Mouse (Mus musculus): Measurements from ENCODE around the gene Neu4. TPM values are rescaled to one million over a fixed set of nuclear protein-coding genes. Genes with fewer than 3 reads are reported as not detected.

Neu4 gene
- total RNA-seq, 1 experiment = not detected

- Histone ChIP-seq H3K36me3 (ENCODE audit: control insufficient read depth, insufficient read depth, low read length, poor library complexity, severe bottlenecking) (no peaks in the 10 kb centered on the region), H3K9ac (ENCODE audit: insufficient read depth, low read depth, low read length, poor library complexity, severe bottlenecking) (peak overlapping the region; percentile 51; the same call in 1 of the 2 replicates), H3K27ac (ENCODE audit: insufficient read depth, low read depth, low read length, poor library complexity, severe bottlenecking) (no peak overlapping the region), H3K4me1 (ENCODE audit: control insufficient read depth in 2 of 2, insufficient read depth in 2 of 2, low read length in 2 of 2, poor library complexity in 1 of 2) (peaks cover 0 to 2% of the 10 kb centered on the region in 2 experiments; a peak in 2 of 4 replicates), H3K4me3 (ENCODE audit: insufficient read depth in 1 of 2, low read depth in 1 of 2, low read length in 2 of 2, poor library complexity in 1 of 2, severe bottlenecking in 1 of 2) (peak overlapping the region; percentile 46 to 65), H3K9me3 (ENCODE audit: control insufficient read depth, insufficient read depth, low read depth, low read length) (no peaks in the 10 kb centered on the region)
- in situ Hi-C loops (cut with MboI; ENCODE audit: low sequenced_read_pairs in 2 of 2, unreplicated experiment in 2 of 2) = no loop called here
- 0 out of 2 replicates have a peak, but pooled peaks have one; percentile 1 for TF ChIP-seq ZC3H11A (IDR thresholded peaks at IDR 0.05; ENCODE audit: borderline replicate concordance, low read depth, low read length)
- TF ChIP-seq ZNF384 (IDR thresholded peaks at IDR 0.05; ENCODE audit: low read depth, low read length) = peak; percentile 85
- no peak for TF ChIP-seq MAFK (IDR thresholded peaks at IDR 0.05; ENCODE audit: insufficient read depth, low read depth, low read length)
- peak; percentile 78 for DNase-seq (ENCODE audit: low read depth, low spot score)
These were observed 14.9 kb downstream of the Neu4 start for GRCm38 (mm10) chr1:94034984-94035743.

- in situ Hi-C loops (cut with MboI; ENCODE audit: low sequenced_read_pairs in 2 of 2, unreplicated experiment in 2 of 2) = no loop called here
- DNase-seq (ENCODE audit: low read depth, low spot score) = no peak
These were observed 20.1 kb downstream of the Neu4 start for GRCm38 (mm10) chr1:94040391-94040790.

GRCm38 (mm10) chr1:94045559-94045958 is 25.3 kb downstream of the Neu4 start:
- no peaks in the 10 kb centered on the region for H3K36me3 ChIP-seq (ENCODE audit: control insufficient read depth, insufficient read depth, low read length, poor library complexity, severe bottlenecking)
- H3K9me3 ChIP-seq (ENCODE audit: control insufficient read depth, insufficient read depth, low read depth, low read length) = no peaks in the 10 kb centered on the region
- TF ChIP-seq MAFK (IDR thresholded peaks at IDR 0.05; ENCODE audit: insufficient read depth, low read depth, low read length) = no peak
- no peak for TF ChIP-seq ZC3H11A (IDR thresholded peaks at IDR 0.05; ENCODE audit: borderline replicate concordance, low read depth, low read length)
- TF ChIP-seq CHD2 (IDR thresholded peaks at IDR 0.05; ENCODE audit: low read depth, low read length) = no peak
- TF ChIP-seq HCFC1 (IDR thresholded peaks at IDR 0.05; ENCODE audit: borderline replicate concordance, insufficient read depth, low read length) = no peak
- TF ChIP-seq ZNF384 (IDR thresholded peaks at IDR 0.05; ENCODE audit: low read depth, low read length) = no peak
- no peak overlapping the region for H3K9ac ChIP-seq (ENCODE audit: insufficient read depth, low read depth, low read length, poor library complexity, severe bottlenecking)
- in situ Hi-C loops (cut with MboI; ENCODE audit: low sequenced_read_pairs in 2 of 2, unreplicated experiment in 2 of 2) = no loop called here
- no peak overlapping the region for H3K27ac ChIP-seq (ENCODE audit: insufficient read depth, low read depth, low read length, poor library complexity, severe bottlenecking)
- no peak for DNase-seq (ENCODE audit: low read depth, low spot score)
- no peak overlapping the region for H3K4me3 ChIP-seq (ENCODE audit: insufficient read depth in 1 of 2, low read depth in 1 of 2, low read length in 2 of 2, poor library complexity in 1 of 2, severe bottlenecking in 1 of 2)
- H3K4me1 ChIP-seq (ENCODE audit: control insufficient read depth in 2 of 2, insufficient read depth in 2 of 2, low read length in 2 of 2, poor library complexity in 1 of 2) = no peaks in the 10 kb centered on the region

More at GRCm38 (mm10) chr1:94040391-94040790, 20.1 kb downstream of the Neu4 start:
- TF ChIP-seq CHD2 (IDR thresholded peaks at IDR 0.05; ENCODE audit: low read depth, low read length) (no peak), MAFK (IDR thresholded peaks at IDR 0.05; ENCODE audit: insufficient read depth, low read depth, low read length) (no peak), ZC3H11A (IDR thresholded peaks at IDR 0.05; ENCODE audit: borderline replicate concordance, low read depth, low read length) (no peak), HCFC1 (IDR thresholded peaks at IDR 0.05; ENCODE audit: borderline replicate concordance, insufficient read depth, low read length) (no peak)
- peaks cover 0 to 2% of the 10 kb centered on the region in 2 experiments; a peak in 2 of 4 replicates for H3K4me1 ChIP-seq (ENCODE audit: control insufficient read depth in 2 of 2, insufficient read depth in 2 of 2, low read length in 2 of 2, poor library complexity in 1 of 2)
- no peak overlapping the region; the same call in 1 of the 2 replicates for H3K27ac ChIP-seq (ENCODE audit: insufficient read depth, low read depth, low read length, poor library complexity, severe bottlenecking)
- no peaks in the 10 kb centered on the region for H3K36me3 ChIP-seq (ENCODE audit: control insufficient read depth, insufficient read depth, low read length, poor library complexity, severe bottlenecking)
- no peaks in the 10 kb centered on the region for H3K9me3 ChIP-seq (ENCODE audit: control insufficient read depth, insufficient read depth, low read depth, low read length)
- H3K9ac ChIP-seq (ENCODE audit: insufficient read depth, low read depth, low read length, poor library complexity, severe bottlenecking) = no peak overlapping the region
- H3K4me3 ChIP-seq (ENCODE audit: insufficient read depth in 1 of 2, low read depth in 1 of 2, low read length in 2 of 2, poor library complexity in 1 of 2, severe bottlenecking in 1 of 2) = no peak overlapping the region

GRCm38 (mm10) chr1:94046544-94046943 is 26.3 kb downstream of the Neu4 start:
- in situ Hi-C loops (cut with MboI; ENCODE audit: low sequenced_read_pairs in 2 of 2, unreplicated experiment in 2 of 2) = no loop called here
- no peaks in the 10 kb centered on the region for H3K36me3 ChIP-seq (ENCODE audit: control insufficient read depth, insufficient read depth, low read length, poor library complexity, severe bottlenecking)
- H3K9ac ChIP-seq (ENCODE audit: insufficient read depth, low read depth, low read length, poor library complexity, severe bottlenecking) = no peak overlapping the region
- no peak for DNase-seq (ENCODE audit: low read depth, low spot score)
- no peak overlapping the region for H3K4me3 ChIP-seq (ENCODE audit: insufficient read depth in 1 of 2, low read depth in 1 of 2, low read length in 2 of 2, poor library complexity in 1 of 2, severe bottlenecking in 1 of 2)
- H3K4me1 ChIP-seq (ENCODE audit: control insufficient read depth in 2 of 2, insufficient read depth in 2 of 2, low read length in 2 of 2, poor library complexity in 1 of 2) = no peaks in the 10 kb centered on the region
- no peak overlapping the region for H3K27ac ChIP-seq (ENCODE audit: insufficient read depth, low read depth, low read length, poor library complexity, severe bottlenecking)
- no peaks in the 10 kb centered on the region for H3K9me3 ChIP-seq (ENCODE audit: control insufficient read depth, insufficient read depth, low read depth, low read length)
- TF ChIP-seq ZNF384 (IDR thresholded peaks at IDR 0.05; ENCODE audit: low read depth, low read length) = no peak
- no peak for TF ChIP-seq CHD2 (IDR thresholded peaks at IDR 0.05; ENCODE audit: low read depth, low read length)
- TF ChIP-seq MAFK (IDR thresholded peaks at IDR 0.05; ENCODE audit: insufficient read depth, low read depth, low read length) = no peak
- TF ChIP-seq HCFC1 (IDR thresholded peaks at IDR 0.05; ENCODE audit: borderline replicate concordance, insufficient read depth, low read length) = no peak

All from ES-E14 (cell line).